Mouse (Mus musculus) brain, embryonic 14.5 days (tissue): ENCODE data around the gene E030025P04Rik. TPM values are rescaled to one million over a fixed set of nuclear protein-coding genes. Genes with fewer than 3 reads are reported as not detected.

Experiments used
- DNase-seq: peaks from one replicate; pipeline ENCODE4 v3.0.0-alpha.2; 2011; ENCODE audit warnings: low read depth
- CTCF ChIP-seq: fragments of 200-500 bp; IDR thresholded peaks from 2 replicates; pipeline ENCODE4 v1.5.1; 2012; ENCODE audit warnings: inconsistent platforms, mild to moderate bottlenecking, moderate library complexity, borderline replicate concordance; ENCODE audit not compliant: insufficient read depth, insufficient read length; ENCODE audit errors: extremely low read depth
- POLR2A ChIP-seq: fragments of 200-500 bp; IDR thresholded peaks from 2 replicates; pipeline ENCODE4 v1.6.1; 2012; ENCODE audit warnings: mild to moderate bottlenecking, inconsistent platforms, borderline replicate concordance; ENCODE audit not compliant: poor library complexity, insufficient read depth, insufficient read length, severe bottlenecking; ENCODE audit errors: extremely low read depth
- polyA plus RNA-seq: library from polyadenylated mRNA; depleted of rRNA; stranded (reverse); fragments of >200 nt; gene quantifications from 2 replicates; pipeline ENCODE4 v1.2.3, GENCODE M21; 2012; rRNA removed

The E030025P04Rik gene
- polyA plus RNA-seq, 1 experiment = not detected

DNA sequence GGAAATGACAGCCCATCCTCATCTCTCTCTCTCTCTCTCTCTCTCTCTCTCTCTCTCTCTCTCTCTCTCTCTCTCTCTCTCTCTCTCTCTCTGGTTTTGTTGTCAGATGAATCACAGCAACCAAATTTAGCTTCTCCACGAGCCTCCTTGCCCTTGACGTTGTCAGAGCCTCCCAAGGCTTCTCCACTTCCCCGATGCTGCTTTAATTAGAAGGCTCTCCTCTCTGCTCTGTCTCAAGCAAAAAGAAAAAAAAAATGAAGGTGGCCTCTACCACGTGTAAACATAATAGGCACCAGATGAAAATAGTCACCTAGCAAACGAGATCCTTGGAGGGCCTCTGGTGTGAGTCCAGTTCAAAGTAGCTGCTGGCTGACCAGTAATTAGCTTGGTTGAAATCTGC, 52.3 kb downstream of the E030025P04Rik start:
- TF ChIP-seq CTCF = no peak
- TF ChIP-seq POLR2A = no peak
- DNase-seq = no peak

Other genes starting within 250 kb of the E030025P04Rik start
- 32.4 and 42.2 TPM in 2 replicates for gene Axin2, start 224.0 kb downstream of the E030025P04Rik start, polyA plus RNA-seq
- 10.3 and 15.5 TPM in 2 replicates for gene Rgs9, start 153.8 kb upstream of the E030025P04Rik start, polyA plus RNA-seq
- 26.3 and 30.9 TPM in 2 replicates for gene Gna13, start 218.5 kb upstream of the E030025P04Rik start, polyA plus RNA-seq